19 mouse cellular contexts compared by ENCODE assay signal in the genomic region with DNA sequence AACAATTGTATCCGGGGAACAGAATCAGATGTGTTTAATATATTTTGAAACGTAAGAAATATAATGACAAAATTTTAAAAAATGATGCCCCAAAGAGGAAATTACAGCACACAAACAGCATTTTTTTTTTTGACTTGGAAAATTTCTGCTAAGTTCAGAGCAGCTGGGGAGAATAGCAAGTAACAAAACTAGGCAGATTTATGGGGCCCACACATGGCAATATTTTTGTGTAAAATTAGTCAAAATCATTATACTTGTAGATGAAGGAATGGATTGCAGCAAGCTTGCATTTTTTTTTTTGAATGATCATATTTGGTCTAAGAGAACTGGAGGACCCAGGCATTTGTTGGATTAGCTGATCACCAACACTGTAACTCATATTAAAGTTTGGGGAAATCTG.
"Had no signal": no experiment of that assay in that cellular context is flagged by ENCODE, and none has a peak within 500 bp of the region (broad histone marks: within the 10 kb centered on the region; RNA-seq: fewer than 3 reads in every experiment).

No protein-coding gene starts in this region.

- H3K27ac ChIP-seq: midbrain, embryonic 10.5 days; midbrain, embryonic 12.5 days; neural tube, embryonic 13.5 days; neural tube, embryonic 15.5 days had no signal

- H3K36me3 ChIP-seq: midbrain, embryonic 10.5 days; midbrain, embryonic 12.5 days; neural tube, embryonic 13.5 days; neural tube, embryonic 15.5 days had no signal

- H3K27me3 ChIP-seq: midbrain, embryonic 12.5 days; neural tube, embryonic 13.5 days; neural tube, embryonic 15.5 days had no signal

- DNase-seq: lung, adult 18-20 months; lung, embryonic 14.5 days; lung, postnatal 10 days; lung, postnatal 4 days; midbrain, embryonic 14.5 days; retina, postnatal 1 day; right cerebral cortex, adult 18-20 months; right cerebral cortex, postnatal 25 days; right cerebral cortex, postnatal 4 days; spleen, adult 18-20 months; thymus, adult 18-20 months; thymus, postnatal 14 days; thymus, postnatal 36 days had no signal

- H3K9ac ChIP-seq: lung, embryonic 14.5 days; midbrain, embryonic 12.5 days; neural tube, embryonic 13.5 days; neural tube, embryonic 15.5 days had no signal

- ATAC-seq: midbrain, embryonic 16.5 days had no signal

- H3K9me3 ChIP-seq: midbrain, embryonic 10.5 days; midbrain, embryonic 12.5 days; neural tube, embryonic 13.5 days; neural tube, embryonic 15.5 days had no signal

- H3K4me3 ChIP-seq: midbrain, embryonic 10.5 days; midbrain, embryonic 12.5 days; myocyte; neural tube, embryonic 13.5 days; neural tube, embryonic 15.5 days had no signal

- H3K4me2 ChIP-seq: lung, embryonic 14.5 days; midbrain, embryonic 12.5 days; neural tube, embryonic 13.5 days; neural tube, embryonic 15.5 days had no signal

- H3K4me1 ChIP-seq: midbrain, embryonic 10.5 days; midbrain, embryonic 12.5 days; neural tube, embryonic 13.5 days; neural tube, embryonic 15.5 days had no signal
